Mouse (Mus musculus): ENCODE measurements around the gene Il1a.

The Il1a gene

DNA sequence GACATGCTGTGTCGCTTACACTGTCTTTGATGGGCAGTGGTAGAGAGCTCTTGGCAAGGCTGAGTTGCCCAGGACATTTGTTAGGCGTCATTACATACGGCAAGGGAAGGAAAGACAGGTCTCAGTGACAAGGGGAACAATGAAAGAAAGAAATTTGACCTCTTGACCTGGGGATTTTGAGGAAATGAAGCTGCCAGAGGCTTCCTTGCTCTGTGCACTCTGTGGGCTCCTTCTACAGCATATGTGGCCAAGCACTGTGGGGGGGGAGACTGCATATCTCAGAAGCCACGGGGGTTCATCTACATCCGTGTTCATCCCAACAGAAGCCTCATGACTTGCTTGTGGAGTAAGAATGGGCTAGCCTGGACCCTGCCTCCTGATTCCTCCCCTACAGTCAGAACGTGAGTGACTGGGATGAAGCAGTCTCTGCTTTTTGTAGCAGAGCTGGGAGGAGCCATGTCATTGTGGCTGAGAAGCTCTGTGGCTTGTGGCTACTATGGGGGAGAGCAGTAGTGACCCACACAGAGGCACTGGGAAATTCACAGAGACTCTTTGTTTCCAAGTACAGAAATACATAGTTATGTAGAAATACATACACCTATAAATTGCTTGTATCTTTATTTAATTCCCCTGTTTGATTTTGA lies 48.5 kb downstream of the Il1a start:
- TF ChIP-seq NANOG (IDR thresholded peaks at IDR 0.05; ENCODE audit: borderline replicate concordance, low read length) (no peak), CTCF (conservative IDR thresholded peaks at IDR 0.05; ENCODE audit: low read length) (no peak), POU5F1 (IDR thresholded peaks at IDR 0.05; ENCODE audit: borderline replicate concordance, low read length) (no peak)
- H3K36me3 ChIP-seq (ENCODE audit: insufficient read depth, low read length): no peaks in the 10 kb centered on the region

DNA sequence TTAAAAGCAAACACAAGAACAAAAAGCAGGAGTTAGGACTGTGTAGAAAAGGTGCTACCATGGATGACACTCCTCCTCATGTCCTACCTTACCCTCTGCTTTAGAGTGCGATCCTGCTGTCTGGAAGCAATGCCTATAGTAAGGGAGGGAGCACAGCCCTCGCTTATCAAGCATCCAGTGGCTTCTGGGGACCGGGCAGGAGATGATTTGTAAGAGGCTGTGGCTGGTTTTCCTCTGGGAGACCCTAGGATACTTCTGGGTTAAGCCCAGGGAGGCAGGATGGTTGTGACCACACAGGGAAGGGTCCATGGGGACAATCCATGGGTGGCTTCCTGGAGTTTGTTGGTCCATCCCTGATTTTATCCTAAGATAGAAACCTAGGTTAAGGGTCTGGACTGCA lies 49.1 kb downstream of the Il1a start:
- Histone ChIP-seq H3K36me3 (ENCODE audit: insufficient read depth, low read length) (no peaks in the 10 kb centered on the region), H3K9me3 (ENCODE audit: low read length) (no peaks in the 10 kb centered on the region), H3K27me3 (ENCODE audit: insufficient read depth, low read length) (no peaks in the 10 kb centered on the region), H3K4me1 (replicated peaks; ENCODE audit: low read depth, low read length) (peaks cover 19% of the 10 kb centered on the region), H3K4me3 (replicated peaks; ENCODE audit: low read length) (no peak overlapping the region)
- TF ChIP-seq CTCF (conservative IDR thresholded peaks at IDR 0.05; ENCODE audit: low read length) (no peak), POU5F1 (IDR thresholded peaks at IDR 0.05; ENCODE audit: borderline replicate concordance, low read length) (no peak), NANOG (IDR thresholded peaks at IDR 0.05; ENCODE audit: borderline replicate concordance, low read length) (no peak)

More for the DNA sequence above, 48.5 kb downstream of the Il1a start:
- Histone ChIP-seq H3K4me1 (replicated peaks; ENCODE audit: low read depth, low read length) (peaks cover 13% of the 10 kb centered on the region), H3K9me3 (ENCODE audit: low read length) (no peaks in the 10 kb centered on the region; the same call in 1 of the 2 replicates), H3K4me3 (replicated peaks; ENCODE audit: low read length) (no peak overlapping the region), H3K27me3 (ENCODE audit: insufficient read depth, low read length) (no peaks in the 10 kb centered on the region)

DNA sequence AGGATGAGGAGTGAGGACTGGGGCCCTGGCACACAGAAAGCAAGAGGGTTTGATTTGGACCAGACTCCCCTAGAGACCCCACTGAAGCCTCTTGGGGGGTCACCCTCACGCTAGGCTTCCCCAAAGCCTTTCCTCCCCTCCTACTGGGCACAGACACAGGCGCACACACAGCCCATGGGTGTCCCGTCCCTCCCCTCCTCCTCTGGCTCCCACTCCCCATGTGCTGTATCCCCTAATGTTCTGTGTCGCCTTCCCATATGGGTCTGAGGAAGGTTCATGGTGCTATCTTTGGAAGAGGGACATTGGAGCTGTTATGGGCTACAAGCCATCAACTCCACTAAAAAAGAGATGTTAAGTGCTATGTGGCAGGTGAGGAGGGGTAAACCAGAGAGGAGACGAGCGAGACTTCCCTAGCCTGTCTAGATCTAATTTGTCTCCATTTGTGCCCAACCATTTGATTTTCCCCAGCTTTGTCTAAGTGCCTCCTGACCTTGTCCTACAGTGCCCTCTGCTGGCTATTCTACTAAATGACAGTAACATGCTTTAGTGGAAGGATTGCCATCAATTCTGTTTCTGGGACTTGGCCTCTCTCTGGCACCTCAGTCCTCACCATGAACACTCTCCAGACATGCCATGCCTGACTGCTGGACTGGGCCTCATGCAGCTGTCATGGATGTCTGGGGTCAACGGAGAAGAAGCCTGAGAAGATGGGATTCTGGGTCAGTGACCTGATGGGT lies 51.1 kb downstream of the Il1a start:
- no peak overlapping the region for H3K4me3 ChIP-seq (replicated peaks; ENCODE audit: low read length)
- H3K9me3 ChIP-seq (ENCODE audit: low read length): no peaks in the 10 kb centered on the region
- no peaks in the 10 kb centered on the region for H3K27me3 ChIP-seq (ENCODE audit: insufficient read depth, low read length)
- TF ChIP-seq POU5F1 (IDR thresholded peaks at IDR 0.05; ENCODE audit: borderline replicate concordance, low read length): no peak
- TF ChIP-seq CTCF (conservative IDR thresholded peaks at IDR 0.05; ENCODE audit: low read length): peak; percentile 60
- H3K36me3 ChIP-seq (ENCODE audit: insufficient read depth, low read length): no peaks in the 10 kb centered on the region
- peaks cover 27% of the 10 kb centered on the region for H3K4me1 ChIP-seq (replicated peaks; ENCODE audit: low read depth, low read length)

DNA sequence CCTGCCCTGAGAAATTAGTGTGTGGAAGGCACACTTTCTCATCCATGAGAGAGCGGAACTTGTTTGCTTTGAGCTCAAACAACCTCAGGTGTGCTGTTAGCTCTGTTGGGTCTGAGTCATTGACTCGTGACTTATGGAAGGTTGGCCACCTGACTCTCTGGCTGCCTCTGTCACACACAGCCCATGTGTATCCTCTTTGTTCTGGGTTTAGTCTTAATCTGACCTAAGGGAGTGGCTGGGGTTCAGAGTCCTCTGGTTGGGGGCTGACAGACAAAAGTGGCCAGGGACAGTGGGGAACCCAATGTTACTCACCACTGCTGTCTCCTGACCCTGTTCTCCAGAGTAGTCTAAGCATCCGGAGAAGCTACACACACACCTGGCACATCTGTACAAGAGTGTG lies 51.7 kb downstream of the Il1a start:
- H3K9me3 ChIP-seq (ENCODE audit: low read length): no peaks in the 10 kb centered on the region
- H3K4me1 ChIP-seq (replicated peaks; ENCODE audit: low read depth, low read length): peaks cover 33% of the 10 kb centered on the region
- no peak overlapping the region for H3K4me3 ChIP-seq (replicated peaks; ENCODE audit: low read length)
- TF ChIP-seq NANOG (IDR thresholded peaks at IDR 0.05; ENCODE audit: borderline replicate concordance, low read length) (no peak), CTCF (conservative IDR thresholded peaks at IDR 0.05; ENCODE audit: low read length) (no peak), POU5F1 (IDR thresholded peaks at IDR 0.05; ENCODE audit: borderline replicate concordance, low read length) (no peak)
- H3K27me3 ChIP-seq (ENCODE audit: insufficient read depth, low read length): no peaks in the 10 kb centered on the region
- H3K36me3 ChIP-seq (ENCODE audit: insufficient read depth, low read length): no peaks in the 10 kb centered on the region

DNA sequence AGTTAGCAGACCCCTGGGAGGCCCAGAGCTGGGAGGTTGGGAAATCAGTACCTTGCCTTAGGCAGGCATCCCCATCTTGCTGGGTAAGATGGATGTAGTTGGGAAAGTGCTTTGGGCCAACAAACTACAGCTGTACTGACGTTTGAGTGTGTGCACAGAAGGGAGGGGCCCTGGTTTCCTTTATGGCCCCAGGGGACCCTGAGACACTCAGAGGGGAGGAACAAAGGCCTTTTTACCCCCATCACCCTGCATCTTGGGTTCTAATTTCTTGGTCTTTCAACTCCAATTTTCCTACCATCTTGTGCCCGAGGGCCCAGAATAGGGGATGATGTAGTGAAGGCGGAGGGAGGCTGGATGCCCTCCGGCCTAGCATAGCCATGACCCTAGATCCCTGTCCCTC lies 53.8 kb downstream of the Il1a start:
- Histone ChIP-seq H3K4me3 (replicated peaks; ENCODE audit: low read length) (no peak overlapping the region), H3K36me3 (ENCODE audit: insufficient read depth, low read length) (no peaks in the 10 kb centered on the region), H3K4me1 (replicated peaks; ENCODE audit: low read depth, low read length) (peaks cover 47% of the 10 kb centered on the region), H3K9me3 (ENCODE audit: low read length) (no peaks in the 10 kb centered on the region), H3K27me3 (ENCODE audit: insufficient read depth, low read length) (no peaks in the 10 kb centered on the region)
- TF ChIP-seq POU5F1 (IDR thresholded peaks at IDR 0.05; ENCODE audit: borderline replicate concordance, low read length) (no peak), CTCF (conservative IDR thresholded peaks at IDR 0.05; ENCODE audit: low read length) (no peak), NANOG (IDR thresholded peaks at IDR 0.05; ENCODE audit: borderline replicate concordance, low read length) (no peak)

DNA sequence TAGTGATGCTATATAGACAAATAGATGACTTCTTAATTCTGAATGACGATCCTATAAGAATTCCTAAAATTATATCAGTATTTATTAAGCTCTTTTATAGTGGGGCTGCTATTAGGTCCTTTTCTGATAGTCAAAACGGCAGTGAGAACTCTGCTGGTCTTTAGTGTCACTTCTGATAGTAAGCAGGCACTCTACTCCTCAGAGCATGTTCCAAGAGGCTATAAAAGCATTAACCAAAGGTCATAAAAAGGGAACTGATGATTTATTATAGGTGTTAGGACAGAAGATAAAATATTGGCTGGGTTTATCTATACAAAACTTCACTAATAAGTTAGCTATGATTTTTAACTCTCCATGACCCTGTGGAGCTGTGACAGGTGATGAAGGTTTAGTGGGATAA lies 55.7 kb downstream of the Il1a start:
- H3K4me1 ChIP-seq (replicated peaks; ENCODE audit: low read depth, low read length): peaks cover 55% of the 10 kb centered on the region
- no peak for TF ChIP-seq NANOG (IDR thresholded peaks at IDR 0.05; ENCODE audit: borderline replicate concordance, low read length)
- no peak for TF ChIP-seq POU5F1 (IDR thresholded peaks at IDR 0.05; ENCODE audit: borderline replicate concordance, low read length)
- TF ChIP-seq CTCF (conservative IDR thresholded peaks at IDR 0.05; ENCODE audit: low read length): no peak
- no peaks in the 10 kb centered on the region for H3K27me3 ChIP-seq (ENCODE audit: insufficient read depth, low read length)

DNA sequence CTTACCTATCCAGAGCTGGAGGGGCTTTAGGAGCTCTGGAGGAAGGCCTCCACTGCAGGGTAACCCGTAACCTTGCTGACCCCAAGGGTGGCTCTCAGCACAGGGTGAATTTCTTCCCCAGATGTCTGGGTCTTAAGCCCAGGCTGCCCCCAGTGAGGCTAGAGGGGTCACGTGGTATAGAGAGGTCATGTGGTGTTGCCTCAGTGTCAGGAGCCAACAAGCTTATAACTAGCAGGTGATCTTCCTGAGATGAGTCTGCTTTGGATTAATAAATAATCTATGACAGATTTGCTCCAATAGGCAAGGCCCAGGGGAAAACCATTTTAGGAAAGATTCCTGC lies 56.2 kb downstream of the Il1a start:
- Histone ChIP-seq H3K36me3 (ENCODE audit: insufficient read depth, low read length) (no peaks in the 10 kb centered on the region), H3K9me3 (ENCODE audit: low read length) (no peaks in the 10 kb centered on the region), H3K4me1 (replicated peaks; ENCODE audit: low read depth, low read length) (peaks cover 57% of the 10 kb centered on the region), H3K4me3 (replicated peaks; ENCODE audit: low read length) (peak overlapping the region; percentile 62), H3K27me3 (ENCODE audit: insufficient read depth, low read length) (no peaks in the 10 kb centered on the region)
- no peak for TF ChIP-seq CTCF (conservative IDR thresholded peaks at IDR 0.05; ENCODE audit: low read length)
- no peak for TF ChIP-seq NANOG (IDR thresholded peaks at IDR 0.05; ENCODE audit: borderline replicate concordance, low read length)
- no peak for TF ChIP-seq POU5F1 (IDR thresholded peaks at IDR 0.05; ENCODE audit: borderline replicate concordance, low read length)

More for the DNA sequence above, 55.7 kb downstream of the Il1a start:
- H3K4me3 ChIP-seq (replicated peaks; ENCODE audit: low read length): no peak overlapping the region
- H3K9me3 ChIP-seq (ENCODE audit: low read length): no peaks in the 10 kb centered on the region
- no peaks in the 10 kb centered on the region for H3K36me3 ChIP-seq (ENCODE audit: insufficient read depth, low read length)

DNA sequence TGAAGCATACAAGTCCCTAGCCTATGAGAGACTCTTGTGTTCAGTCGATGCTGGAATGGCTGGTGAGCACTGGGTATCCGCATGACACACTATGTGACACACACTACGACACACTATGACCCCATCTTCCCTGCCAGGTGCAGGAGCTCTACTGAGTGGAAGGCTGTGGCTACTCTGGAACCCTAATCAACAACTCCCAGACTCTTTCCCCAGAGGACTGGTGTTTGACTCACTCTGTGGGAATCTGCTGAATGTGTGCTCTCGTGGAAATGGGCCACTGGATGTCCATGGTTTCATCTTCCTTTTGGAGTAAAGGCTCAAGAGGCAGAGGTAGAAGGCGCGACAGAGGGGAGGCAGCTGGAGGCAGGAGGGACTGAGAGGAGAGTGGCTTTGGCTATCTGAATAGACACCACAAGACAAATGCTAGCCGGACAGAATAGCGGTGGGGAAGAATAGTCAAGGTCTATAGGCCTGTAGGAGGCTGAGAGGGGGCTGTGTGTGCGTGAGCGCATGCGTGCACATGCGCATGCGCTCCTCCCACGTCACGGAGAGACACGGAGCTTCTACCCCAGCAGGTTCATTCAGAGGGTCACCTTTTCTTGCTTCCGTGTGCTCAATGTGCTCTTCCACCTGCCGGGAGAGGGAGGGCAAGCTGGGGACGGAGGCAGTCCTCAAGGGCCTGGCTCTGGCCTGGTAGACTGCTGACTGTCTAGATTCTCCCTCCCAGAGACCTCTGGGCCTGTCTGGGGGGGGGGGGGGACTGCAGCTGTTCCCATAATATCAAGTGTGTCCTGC lies 56.7 kb downstream of the Il1a start:
- no peaks in the 10 kb centered on the region for H3K27me3 ChIP-seq (ENCODE audit: insufficient read depth, low read length)
- no peaks in the 10 kb centered on the region for H3K9me3 ChIP-seq (ENCODE audit: low read length)
- H3K36me3 ChIP-seq (ENCODE audit: insufficient read depth, low read length): no peaks in the 10 kb centered on the region
- H3K4me1 ChIP-seq (replicated peaks; ENCODE audit: low read depth, low read length): peaks cover 56% of the 10 kb centered on the region
- peak overlapping the region; percentile 62 for H3K4me3 ChIP-seq (replicated peaks; ENCODE audit: low read length)
- TF ChIP-seq POU5F1 (IDR thresholded peaks at IDR 0.05; ENCODE audit: borderline replicate concordance, low read length) (no peak), CTCF (conservative IDR thresholded peaks at IDR 0.05; ENCODE audit: low read length) (no peak), NANOG (IDR thresholded peaks at IDR 0.05; ENCODE audit: borderline replicate concordance, low read length) (no peak)
